Mouse (Mus musculus) lung, postnatal 14 days (tissue): ENCODE data around the gene Fkbp10.

Experiments
- DNase-seq: peaks from one replicate; pipeline ENCODE4 v3.0.0; 2021

Fkbp10 gene

DNA sequence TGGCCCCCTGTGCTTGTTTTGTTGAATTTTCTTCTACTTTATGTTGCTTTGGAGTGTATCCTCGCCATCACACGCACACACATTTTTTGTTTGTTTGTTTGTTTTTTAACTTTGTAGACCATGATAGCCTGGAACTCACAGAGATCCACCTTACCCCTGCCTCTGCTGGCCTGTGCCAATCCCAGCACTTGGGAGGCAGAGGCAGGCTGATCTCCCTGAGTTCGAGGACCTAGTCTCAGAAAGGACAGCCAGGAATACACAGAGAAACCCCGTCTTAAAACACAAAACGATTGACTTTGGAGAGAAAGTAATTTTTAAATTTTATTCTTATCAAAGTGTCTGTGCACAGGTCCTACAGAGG lies 57.4 kb downstream of the Fkbp10 start:
- DNase-seq = no peak
